8 mouse cellular contexts compared by ENCODE assay signal in genomic region chr11:29692683-29693272, GRCm38 (mm10). TPM values are rescaled to one million over a fixed set of nuclear protein-coding genes. Genes with fewer than 3 reads are reported as not detected.
DNase-seq lines count a peak whose midpoint lies in the region; ATAC-seq lines count a peak whose summit lies in the region.

Gene Rtn4, plus strand, starts transcription at chr11:29692947.

- H3K27ac ChIP-seq in forebrain, embryonic 14.5 days (ENCODE audit: low read depth, low read length), result peak within 1 kb of the TSS; percentile 99
- peak within 1 kb of the TSS; percentile 96 for H3K27ac ChIP-seq in neural tube, embryonic 15.5 days (replicated peaks)

- no peaks in the 10 kb centered on the region for H3K27me3 ChIP-seq in forebrain, embryonic 14.5 days (replicated peaks; ENCODE audit: control insufficient read depth, insufficient read depth, low read length)
- H3K27me3 ChIP-seq in neural tube, embryonic 15.5 days (replicated peaks), result no peaks in the 10 kb centered on the region

- peak within 1 kb of the TSS; percentile 97 for H3K4me3 ChIP-seq in forebrain, embryonic 14.5 days (ENCODE audit: low read depth, low read length)
- peak within 1 kb of the TSS; percentile 87 for H3K4me3 ChIP-seq in neural tube, embryonic 15.5 days (replicated peaks)

- intact Hi-C loops in heart, postnatal 14 days (cut with DNase I), result loop anchor here (2.0 to 10.0 kb wide), 4 partner anchors 65 to 332 kb away; partner anchors contain the start of genes Ccdc88a, Clhc1 and Eml6

- peak within 1 kb of the TSS; percentile 100 for H3K9ac ChIP-seq in forebrain, embryonic 14.5 days (ENCODE audit: low read length)
- H3K9ac ChIP-seq in neural tube, embryonic 15.5 days (replicated peaks), result peak within 1 kb of the TSS; percentile 98

- H3K4me1 ChIP-seq in forebrain, embryonic 14.5 days (ENCODE audit: control insufficient read depth, insufficient read depth, low read length), result peaks cover 11% of the 10 kb centered on the region
- H3K4me1 ChIP-seq in neural tube, embryonic 15.5 days, result peaks cover 20% of the 10 kb centered on the region

- H3K4me2 ChIP-seq in forebrain, embryonic 14.5 days (ENCODE audit: low read length), result peak within 1 kb of the TSS; percentile 71
- H3K4me2 ChIP-seq in neural tube, embryonic 15.5 days, result peak within 1 kb of the TSS; percentile 67

- H3K9me3 ChIP-seq in forebrain, embryonic 14.5 days (replicated peaks; ENCODE audit: control insufficient read depth, low read length), result no peaks in the 10 kb centered on the region
- no peaks in the 10 kb centered on the region for H3K9me3 ChIP-seq in neural tube, embryonic 15.5 days (replicated peaks)

- WGBS in forebrain, embryonic 14.5 days, result under 1% methylated on average over 43 of the region's 43 CpGs
- whole genome bisulfite sequencing in neural tube, embryonic 15.5 days, result under 1% methylated on average over 43 of the region's 43 CpGs

- ATAC-seq in forebrain, embryonic 14.5 days, result peak; percentile 96
- peak; percentile 97 for ATAC-seq in neural tube, embryonic 15.5 days (ENCODE audit: low FRiP score)

- no peaks in the 10 kb centered on the region for H3K36me3 ChIP-seq in forebrain, embryonic 14.5 days (ENCODE audit: control insufficient read depth, insufficient read depth, low read length)
- no peaks in the 10 kb centered on the region for H3K36me3 ChIP-seq in neural tube, embryonic 15.5 days

- peak; percentile 99 for DNase-seq in ES-CJ7 (ENCODE audit: low read depth, low spot score)
- peak; percentile 97 for DNase-seq in cerebellum, adult 11 months
- peak; percentile 99 for DNase-seq in forebrain, embryonic 14.5 days (ENCODE audit: low spot score)
- DNase-seq in heart, postnatal 14 days, result peak; percentile 96 to 97
- peak; percentile 98 for DNase-seq in layer of hippocampus, adult 11-12 months (ENCODE audit: low spot score)
- peak; percentile 99 for DNase-seq in lung, adult 18-20 months
- peak; percentile 99 for DNase-seq in testis, postnatal 14 days (ENCODE audit: low spot score)

RNA-seq across cellular contexts. Expression of gene Rtn4, which starts in this region (rescaled TPM):
- polyA plus RNA-seq in forebrain, embryonic 14.5 days (2014; fragmentation: Nextera tagmentation; extraction: Ambion mirVana), result 97.5 and 133 TPM in 2 replicates
- 100 to 1,000 TPM; 113 to 115 TPM for total RNA-seq in heart, postnatal 14 days (2021)
- 113 and 122 TPM in 2 replicates for polyA plus RNA-seq in neural tube, embryonic 15.5 days (2015; fragmentation: Nextera tagmentation; extraction: Ambion mirVana)

Comparison
In these comparisons a context has a peak if more than half of its experiments do, and no peak if none do; other contexts are left out.
1. Peak in every context shown above with its lines: DNase-seq, ATAC-seq, H3K4me3 ChIP-seq and H3K27ac ChIP-seq.